Mouse (Mus musculus): ENCODE data around the gene Nfx1. TPM values are rescaled to one million over a fixed set of nuclear protein-coding genes. Genes with fewer than 3 reads are reported as not detected.

Gene Nfx1
- polyA plus RNA-seq, 1 experiment: 27.5 TPM

DNA sequence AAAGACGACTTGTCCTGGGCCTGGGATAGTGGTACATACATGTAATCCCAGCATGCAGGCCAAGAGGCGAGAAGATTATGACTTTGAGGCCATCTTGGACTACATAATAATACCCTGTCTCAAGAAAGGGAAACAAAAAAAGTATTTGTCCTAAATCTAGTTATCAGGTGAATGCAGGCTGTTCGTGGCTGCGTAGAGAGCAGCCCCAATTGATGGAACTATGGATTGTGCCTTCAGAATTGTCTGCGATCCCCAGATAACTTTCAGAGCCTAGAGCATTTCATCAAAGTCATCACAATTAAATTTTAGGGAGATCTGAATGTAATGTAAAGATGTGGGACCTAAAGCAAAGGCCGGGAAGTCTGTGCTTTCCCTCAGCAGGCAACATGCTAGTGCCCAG lies 25.6 kb downstream of the Nfx1 start:
- Histone ChIP-seq H3K27ac (ENCODE audit: insufficient read depth, low read length) (no peak overlapping the region), H3K36me3 (ENCODE audit: control insufficient read depth, insufficient read depth, low read length) (peaks cover 58% of the 10 kb centered on the region), H3K27me3 (ENCODE audit: control insufficient read depth, insufficient read depth, low read length) (no peaks in the 10 kb centered on the region), H3K4me3 (ENCODE audit: extremely low read depth, insufficient read depth, insufficient read length) (no peak overlapping the region), H3K4me1 (ENCODE audit: control insufficient read depth, insufficient read depth, insufficient read length) (no peaks in the 10 kb centered on the region)
- no peak for DNase-seq (ENCODE audit: low read depth in 1 of 2, low spot score in 2 of 2)
- TF ChIP-seq POLR2A (IDR thresholded peaks at IDR 0.05; ENCODE audit: low read depth, low read length) (no peak), CTCF (IDR thresholded peaks at IDR 0.05; ENCODE audit: extremely low read depth, insufficient read depth, insufficient read length, insufficient replicate concordance) (no peak)
- WGBS: 93% methylated on average over 6 of the region's 6 CpGs

DNA sequence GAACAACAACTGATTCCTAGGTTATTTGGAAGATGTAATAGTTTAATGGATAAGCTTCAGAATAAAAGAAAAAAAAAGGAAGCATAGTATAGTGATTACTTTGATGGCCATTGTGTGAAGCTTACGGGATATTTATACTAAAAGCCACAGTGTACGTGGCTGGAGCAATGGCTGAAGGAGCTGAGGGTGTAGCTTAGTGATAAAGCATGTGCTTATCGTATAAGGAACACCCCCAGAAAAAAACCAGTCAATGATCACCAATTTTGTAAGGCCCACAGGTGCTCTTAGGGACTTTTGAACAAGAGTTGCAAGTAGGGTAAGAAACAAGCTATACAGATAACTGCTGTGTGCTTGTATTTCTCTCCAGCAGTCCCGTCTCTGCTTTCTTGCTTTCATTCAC lies 27.2 kb downstream of the Nfx1 start:
- Histone ChIP-seq H3K4me3 (ENCODE audit: extremely low read depth, insufficient read depth, insufficient read length) (no peak overlapping the region), H3K27me3 (ENCODE audit: control insufficient read depth, insufficient read depth, low read length) (no peaks in the 10 kb centered on the region), H3K27ac (ENCODE audit: insufficient read depth, low read length) (no peak overlapping the region), H3K4me1 (ENCODE audit: control insufficient read depth, insufficient read depth, insufficient read length) (no peaks in the 10 kb centered on the region), H3K36me3 (ENCODE audit: control insufficient read depth, insufficient read depth, low read length) (peaks cover 55% of the 10 kb centered on the region)
- 85% methylated on average over 4 of the region's 4 CpGs for WGBS
- no peak for DNase-seq (ENCODE audit: low read depth in 1 of 2, low spot score in 2 of 2)
- TF ChIP-seq POLR2A (IDR thresholded peaks at IDR 0.05; ENCODE audit: low read depth, low read length): no peak
- no peak for TF ChIP-seq CTCF (IDR thresholded peaks at IDR 0.05; ENCODE audit: extremely low read depth, insufficient read depth, insufficient read length, insufficient replicate concordance)

DNA sequence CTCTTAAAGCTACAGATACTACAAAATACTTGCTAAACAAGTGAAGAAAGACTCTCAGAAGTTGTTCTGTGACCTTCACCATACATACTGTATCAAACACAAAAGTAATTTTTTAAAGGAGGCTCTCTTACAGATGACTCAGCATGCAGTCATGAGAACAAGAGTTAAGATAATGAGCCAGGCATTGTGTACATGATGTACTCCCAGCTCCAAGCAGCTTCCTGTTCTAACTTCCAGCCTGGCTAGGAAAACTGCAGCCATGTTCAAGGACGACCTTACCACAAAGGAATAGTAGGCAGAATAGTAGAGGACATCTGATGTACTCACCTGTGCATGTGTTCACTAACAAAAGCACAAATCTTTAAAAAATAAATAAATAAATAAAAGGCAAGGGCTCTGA lies 29.6 kb downstream of the Nfx1 start:
- Histone ChIP-seq H3K27me3 (ENCODE audit: control insufficient read depth, insufficient read depth, low read length) (no peaks in the 10 kb centered on the region), H3K27ac (ENCODE audit: insufficient read depth, low read length) (no peak overlapping the region), H3K4me3 (ENCODE audit: extremely low read depth, insufficient read depth, insufficient read length) (no peak overlapping the region), H3K4me1 (ENCODE audit: control insufficient read depth, insufficient read depth, insufficient read length) (no peaks in the 10 kb centered on the region), H3K36me3 (ENCODE audit: control insufficient read depth, insufficient read depth, low read length) (peaks cover 58% of the 10 kb centered on the region)
- 77% methylated on average over 1 of the region's 1 CpGs for WGBS
- TF ChIP-seq CTCF (IDR thresholded peaks at IDR 0.05; ENCODE audit: extremely low read depth, insufficient read depth, insufficient read length, insufficient replicate concordance) (no peak), POLR2A (IDR thresholded peaks at IDR 0.05; ENCODE audit: low read depth, low read length) (no peak)
- no peak for DNase-seq (ENCODE audit: low read depth in 1 of 2, low spot score in 2 of 2)

DNA sequence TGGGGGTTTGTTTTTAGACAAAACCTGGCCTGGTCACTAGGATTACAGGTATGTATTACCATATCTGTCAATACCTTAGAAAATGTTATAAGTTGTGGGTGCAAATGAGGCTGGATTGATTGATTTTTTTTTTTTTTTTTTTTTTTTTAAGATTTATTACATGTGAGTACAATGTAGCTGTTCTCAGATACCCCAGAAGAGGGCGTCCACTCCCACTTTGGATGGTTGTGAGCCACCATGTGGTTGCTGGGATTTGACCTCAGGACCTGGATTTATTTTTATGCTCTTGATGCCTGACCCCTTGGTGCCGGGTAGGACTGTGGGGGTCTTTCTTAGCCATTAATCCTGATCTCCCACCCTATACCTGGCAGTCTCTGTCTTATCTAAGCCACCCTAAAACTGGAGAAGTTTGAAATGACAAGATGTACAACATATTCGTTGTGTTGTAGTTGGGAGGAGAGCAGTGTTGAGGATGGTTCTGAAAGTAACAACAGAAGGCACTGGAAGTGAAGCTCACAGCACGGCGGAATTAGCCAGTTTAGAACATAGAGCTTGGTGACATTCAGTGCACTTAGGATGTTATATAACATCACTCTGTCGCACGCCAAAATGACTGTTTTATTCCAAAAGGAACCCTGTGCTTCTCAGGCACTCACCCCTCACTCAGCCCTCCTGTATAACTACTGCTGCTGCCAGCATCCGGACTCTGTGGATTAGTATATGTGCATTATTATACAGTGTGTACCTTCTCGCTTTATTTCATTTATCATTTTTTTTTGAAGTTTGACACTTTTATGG lies 30.3 kb downstream of the Nfx1 start:
- no peak for DNase-seq (ENCODE audit: low read depth in 1 of 2, low spot score in 2 of 2)
- Histone ChIP-seq H3K4me1 (ENCODE audit: control insufficient read depth, insufficient read depth, insufficient read length) (no peaks in the 10 kb centered on the region), H3K27ac (ENCODE audit: insufficient read depth, low read length) (no peak overlapping the region), H3K27me3 (ENCODE audit: control insufficient read depth, insufficient read depth, low read length) (no peaks in the 10 kb centered on the region), H3K4me3 (ENCODE audit: extremely low read depth, insufficient read depth, insufficient read length) (no peak overlapping the region), H3K36me3 (ENCODE audit: control insufficient read depth, insufficient read depth, low read length) (peaks cover 54% of the 10 kb centered on the region)
- no peak for TF ChIP-seq CTCF (IDR thresholded peaks at IDR 0.05; ENCODE audit: extremely low read depth, insufficient read depth, insufficient read length, insufficient replicate concordance)
- TF ChIP-seq POLR2A (IDR thresholded peaks at IDR 0.05; ENCODE audit: low read depth, low read length): no peak
- WGBS: 93% methylated on average over 9 of the region's 9 CpGs

DNA sequence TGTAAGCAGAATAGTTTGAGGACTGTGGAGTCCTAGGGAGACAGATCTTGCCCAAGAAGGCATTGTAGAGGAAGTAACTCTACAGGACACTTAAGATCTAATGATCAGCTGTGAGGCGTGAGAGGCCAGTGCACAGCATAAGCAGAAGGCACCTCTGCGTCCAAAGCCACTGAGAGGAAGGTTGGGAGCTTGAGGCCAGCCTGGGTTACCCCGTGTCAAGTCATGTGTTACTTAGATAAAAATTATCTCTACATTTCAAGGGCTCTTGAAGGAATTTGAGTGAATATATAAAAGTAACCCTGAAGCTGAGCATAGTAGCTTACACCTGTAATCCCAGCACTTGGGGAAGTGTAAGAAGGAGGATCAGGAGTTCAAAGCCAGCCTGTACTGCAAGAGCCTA lies 42.6 kb downstream of the Nfx1 start:
- Histone ChIP-seq H3K27ac (ENCODE audit: insufficient read depth, low read length) (no peak overlapping the region), H3K36me3 (ENCODE audit: control insufficient read depth, insufficient read depth, low read length) (peaks cover 38% of the 10 kb centered on the region), H3K4me3 (ENCODE audit: extremely low read depth, insufficient read depth, insufficient read length) (no peak overlapping the region), H3K27me3 (ENCODE audit: control insufficient read depth, insufficient read depth, low read length) (no peaks in the 10 kb centered on the region), H3K4me1 (ENCODE audit: control insufficient read depth, insufficient read depth, insufficient read length) (no peaks in the 10 kb centered on the region)
- 79% methylated on average over 3 of the region's 3 CpGs for WGBS
- DNase-seq (ENCODE audit: low read depth in 1 of 2, low spot score in 2 of 2): no peak
- no peak for TF ChIP-seq CTCF (IDR thresholded peaks at IDR 0.05; ENCODE audit: extremely low read depth, insufficient read depth, insufficient read length, insufficient replicate concordance)
- no peak for TF ChIP-seq POLR2A (IDR thresholded peaks at IDR 0.05; ENCODE audit: low read depth, low read length)

DNA sequence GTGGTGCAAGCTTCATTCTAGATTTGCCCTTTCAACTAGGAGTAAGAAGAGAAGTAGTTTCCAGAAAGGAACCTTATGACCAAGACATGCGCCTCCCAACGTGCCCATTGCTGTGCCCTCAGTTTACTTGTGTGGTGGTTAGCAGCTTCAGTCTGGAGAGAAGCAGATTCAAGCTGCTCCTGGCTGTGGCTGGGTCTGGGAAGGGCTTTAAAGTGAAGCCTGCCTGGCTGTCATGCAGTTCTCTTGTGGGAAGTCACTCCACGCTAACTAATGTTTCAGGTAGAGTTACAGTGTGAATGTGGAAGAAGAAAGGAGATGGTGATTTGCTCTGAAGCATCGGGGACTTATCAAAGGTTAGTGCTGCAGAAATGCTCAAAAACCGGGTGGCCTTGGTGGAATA lies 45.1 kb downstream of the Nfx1 start:
- DNase-seq (ENCODE audit: low read depth in 1 of 2, low spot score in 2 of 2): no peak
- TF ChIP-seq CTCF (IDR thresholded peaks at IDR 0.05; ENCODE audit: extremely low read depth, insufficient read depth, insufficient read length, insufficient replicate concordance) (no peak), POLR2A (IDR thresholded peaks at IDR 0.05; ENCODE audit: low read depth, low read length) (no peak)
- Histone ChIP-seq H3K27me3 (ENCODE audit: control insufficient read depth, insufficient read depth, low read length) (no peaks in the 10 kb centered on the region), H3K36me3 (ENCODE audit: control insufficient read depth, insufficient read depth, low read length) (peaks cover 25% of the 10 kb centered on the region), H3K27ac (ENCODE audit: insufficient read depth, low read length) (no peak overlapping the region), H3K4me1 (ENCODE audit: control insufficient read depth, insufficient read depth, insufficient read length) (no peaks in the 10 kb centered on the region), H3K4me3 (ENCODE audit: extremely low read depth, insufficient read depth, insufficient read length) (no peak overlapping the region)
- WGBS: 93% methylated on average over 5 of the region's 5 CpGs

DNA sequence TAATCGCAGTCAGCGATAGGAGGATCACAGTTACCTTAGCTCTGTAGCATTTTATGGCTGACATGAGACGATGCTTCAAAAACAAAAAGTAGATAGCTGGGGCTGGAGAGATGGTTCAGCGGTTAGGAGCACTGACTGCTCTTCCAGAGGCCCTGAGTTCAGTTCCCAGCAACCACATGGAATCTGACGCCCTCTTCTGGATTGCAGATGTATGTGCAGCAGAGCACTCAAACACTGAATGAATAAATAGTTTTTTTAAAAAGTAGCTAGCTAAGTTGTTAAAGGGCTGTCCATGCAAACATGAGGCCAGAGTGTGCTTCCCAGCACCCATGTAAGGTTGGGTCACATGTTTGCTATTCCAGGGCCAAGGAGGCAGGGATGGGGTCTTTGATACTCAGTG lies 50.4 kb downstream of the Nfx1 start:
- WGBS: 92% methylated on average over 5 of the region's 5 CpGs
- DNase-seq (ENCODE audit: low read depth in 1 of 2, low spot score in 2 of 2): no peak
- Histone ChIP-seq H3K4me1 (ENCODE audit: control insufficient read depth, insufficient read depth, insufficient read length) (no peaks in the 10 kb centered on the region), H3K4me3 (ENCODE audit: extremely low read depth, insufficient read depth, insufficient read length) (no peak overlapping the region), H3K27ac (ENCODE audit: insufficient read depth, low read length) (no peak overlapping the region), H3K27me3 (ENCODE audit: control insufficient read depth, insufficient read depth, low read length) (no peaks in the 10 kb centered on the region), H3K36me3 (ENCODE audit: control insufficient read depth, insufficient read depth, low read length) (peaks cover 14% of the 10 kb centered on the region)
- TF ChIP-seq CTCF (IDR thresholded peaks at IDR 0.05; ENCODE audit: extremely low read depth, insufficient read depth, insufficient read length, insufficient replicate concordance): no peak
- TF ChIP-seq POLR2A (IDR thresholded peaks at IDR 0.05; ENCODE audit: low read depth, low read length): no peak

Measured in spleen, adult 2 months (tissue).